Mouse (Mus musculus): ENCODE results near the gene Timm50.

Gene Timm50

DNA sequence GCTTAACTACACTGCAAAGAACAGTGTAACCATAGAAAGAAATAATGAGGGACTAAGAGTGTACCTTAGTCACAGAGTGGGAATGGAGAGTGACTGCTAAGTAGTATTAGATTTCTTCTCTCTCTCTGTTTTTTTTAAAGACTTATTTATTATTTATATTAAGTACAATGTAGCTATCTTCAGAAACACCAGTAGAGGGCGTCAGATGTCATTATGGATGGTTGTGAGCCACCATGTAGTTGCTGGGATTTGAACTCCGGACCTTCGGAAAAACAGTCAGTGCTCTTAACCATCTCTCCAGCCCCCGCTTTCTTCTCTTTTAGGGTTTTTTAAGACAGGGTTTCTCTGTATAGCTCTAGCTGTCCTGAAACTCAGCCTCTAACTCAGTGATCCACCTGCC, 14.6 kb upstream of the Timm50 start:
- DNase-seq (ENCODE audit: low read depth): peak; percentile 45

DNA sequence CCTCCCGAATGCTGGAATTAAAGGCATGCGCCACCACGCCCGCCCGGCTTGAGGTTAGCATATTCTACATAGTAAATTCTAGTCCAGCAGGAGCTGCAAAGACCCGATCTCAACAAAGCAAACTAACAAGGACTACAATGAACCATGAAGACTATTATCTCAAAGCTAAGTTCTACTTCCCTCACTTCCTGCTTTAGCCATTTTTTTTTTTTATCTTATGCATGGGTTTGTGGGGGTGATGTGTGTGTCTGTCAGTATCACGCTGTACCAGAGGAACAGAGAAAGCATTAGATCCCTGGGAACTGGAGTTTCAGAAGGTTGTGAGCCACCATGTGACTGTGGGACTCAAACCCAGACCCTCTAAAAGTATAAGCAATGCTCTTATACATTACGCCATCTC, 13.4 kb upstream of the Timm50 start:
- no peak for DNase-seq (ENCODE audit: low read depth)

- no peak for DNase-seq (ENCODE audit: low read depth)
These were observed 10.3 kb upstream of the Timm50 start for GRCm38 (mm10) chr7:28321974-28322720.

GRCm38 (mm10) chr7:28318714-28319113, 6.8 kb upstream of the Timm50 start:
- DNase-seq (ENCODE audit: low read depth): no peak

DNA sequence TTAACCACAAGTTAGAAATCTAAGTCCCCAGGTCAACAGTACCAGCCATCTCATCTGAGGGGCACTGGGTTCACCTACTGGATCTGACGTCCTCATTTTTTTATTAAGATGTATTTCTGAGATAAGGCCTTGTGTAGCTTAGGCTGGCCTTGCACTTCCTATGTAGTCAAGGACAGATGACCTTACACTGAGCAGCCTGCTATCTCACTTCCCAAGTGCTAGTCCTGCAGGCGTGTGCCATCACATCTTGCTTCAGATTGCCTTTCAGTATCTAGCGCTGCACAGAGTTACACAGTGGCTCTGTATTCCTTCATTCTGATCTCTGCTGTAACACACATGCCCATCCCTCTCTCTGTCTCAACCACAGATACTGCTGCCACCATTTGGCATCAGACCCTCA, 6.2 kb upstream of the Timm50 start:
- DNase-seq (ENCODE audit: low read depth): no peak

- no peak for DNase-seq (ENCODE audit: low read depth)
These were observed 534 bp downstream of the Timm50 start for GRCm38 (mm10) chr7:28311151-28311925.

DNA sequence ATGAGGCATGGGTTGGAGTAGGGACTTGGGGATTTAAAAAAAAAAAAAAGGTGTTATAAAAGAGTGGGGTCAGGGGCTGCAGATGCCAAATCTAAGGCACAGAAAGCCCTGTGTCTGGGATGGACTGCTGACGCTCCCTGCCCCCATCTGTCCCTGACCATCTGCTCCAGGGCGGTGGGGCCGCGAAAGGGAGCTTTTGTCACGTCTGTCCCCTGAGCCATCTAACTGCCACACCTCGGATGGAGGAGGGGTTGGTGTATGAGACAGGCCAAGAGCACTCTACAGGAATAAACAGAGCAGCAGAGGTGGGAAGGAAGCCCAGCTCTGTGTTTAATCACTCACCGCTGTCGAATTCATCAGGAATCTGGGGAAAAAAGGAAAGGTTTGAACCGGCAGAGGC, 2.1 kb downstream of the Timm50 start:
- no peak for DNase-seq (ENCODE audit: low read depth)

DNA sequence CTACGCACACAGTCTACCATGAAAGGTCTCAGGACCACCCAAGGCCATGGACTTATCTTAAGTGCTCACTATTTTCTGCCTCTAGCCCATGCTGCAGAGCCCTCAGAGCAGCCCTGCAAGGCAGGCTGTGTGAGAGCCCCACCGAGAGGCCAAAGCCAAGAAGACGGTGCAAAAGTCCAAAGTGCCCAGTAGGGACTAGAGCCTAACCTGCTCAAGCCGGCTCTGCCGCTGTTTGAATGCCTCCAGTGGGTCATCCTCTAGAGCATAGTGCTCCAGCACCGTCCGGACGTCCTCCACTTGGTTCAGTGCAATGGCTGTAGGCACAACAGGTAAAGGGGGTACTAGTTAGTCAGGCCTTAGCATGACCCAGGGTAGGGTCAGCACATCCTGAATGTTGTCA, 5.7 kb downstream of the Timm50 start:
- DNase-seq (ENCODE audit: low read depth): no peak

DNA sequence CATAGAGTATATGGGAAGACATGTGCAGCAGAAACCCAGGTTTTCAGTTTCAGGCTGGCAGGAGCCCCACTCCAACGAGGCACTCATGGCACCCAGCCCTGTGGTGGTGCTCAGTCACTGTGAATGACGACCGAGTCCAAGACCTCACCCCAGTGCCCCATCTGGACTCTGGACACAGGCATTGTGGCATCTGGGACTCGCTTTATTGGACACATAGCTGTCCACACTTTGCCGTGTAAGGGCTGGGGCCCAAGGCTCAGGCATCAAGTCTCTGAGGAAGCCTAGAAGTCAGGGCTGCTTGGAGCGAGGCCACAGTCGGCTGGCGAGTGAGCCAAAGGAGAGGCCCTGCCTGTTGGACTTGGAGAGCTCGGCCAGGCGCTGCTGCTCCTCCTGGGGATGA, 6.2 kb downstream of the Timm50 start:
- DNase-seq (ENCODE audit: low read depth): no peak

- peak; percentile 48 for DNase-seq (ENCODE audit: low read depth)
These were observed 10.0 kb downstream of the Timm50 start, which contains the start of gene Dll3 for GRCm38 (mm10) chr7:28301616-28302433. TSS of gene Dll3 (minus strand) at chr7:28302238.

- DNase-seq (ENCODE audit: low read depth): peak; percentile 69
These were observed 12.8 kb downstream of the Timm50 start for GRCm38 (mm10) chr7:28298837-28299625.

DNA sequence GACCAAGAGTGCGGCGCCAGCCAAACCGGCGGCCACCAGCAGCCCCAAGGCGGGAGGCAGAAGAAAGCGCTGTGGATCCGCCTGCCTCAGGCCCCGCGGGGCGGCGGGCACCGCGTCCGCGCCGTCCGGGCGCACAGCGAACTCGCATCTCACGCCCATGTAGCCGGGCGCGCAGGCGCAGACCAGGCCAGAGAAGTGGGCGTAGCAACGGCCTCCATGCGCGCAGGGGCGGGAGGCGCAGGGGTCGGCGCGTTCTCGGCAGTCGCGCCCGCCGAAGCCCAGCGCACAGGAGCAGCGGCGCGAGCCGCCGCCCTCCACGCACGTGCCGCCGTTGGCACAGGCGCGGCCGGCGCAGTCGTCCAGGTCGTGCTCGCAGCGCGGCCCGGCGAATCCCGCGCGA, 17.4 kb downstream of the Timm50 start:
- DNase-seq (ENCODE audit: low read depth): peak; percentile 54

GRCm38 (mm10) chr7:28290638-28291590, 21.0 kb downstream of the Timm50 start, which contains the start of gene Selenov:
TSS of gene Selenov (minus strand) at chr7:28291186.
- DNase-seq (ENCODE audit: low read depth): no peak

DNA sequence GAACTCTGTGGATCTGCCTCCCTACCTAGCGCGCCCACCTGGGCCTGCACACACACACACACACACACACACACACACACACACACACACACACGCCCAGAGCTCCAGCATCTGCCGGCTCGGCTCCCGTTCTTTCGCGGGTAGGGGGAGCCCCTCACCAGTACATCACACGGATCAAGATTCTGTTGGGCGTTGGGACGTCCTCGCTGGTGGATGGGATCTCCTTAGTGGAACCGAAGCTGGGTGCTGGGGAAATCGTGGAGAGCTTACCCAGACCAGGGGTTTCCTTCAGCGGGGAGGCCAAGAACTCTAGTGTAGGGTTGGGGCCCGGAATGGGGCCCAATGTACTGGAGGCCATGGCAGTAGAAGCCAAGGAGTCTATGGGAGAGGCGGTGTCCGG, 21.7 kb downstream of the Timm50 start:
- DNase-seq (ENCODE audit: low read depth): no peak

DNA sequence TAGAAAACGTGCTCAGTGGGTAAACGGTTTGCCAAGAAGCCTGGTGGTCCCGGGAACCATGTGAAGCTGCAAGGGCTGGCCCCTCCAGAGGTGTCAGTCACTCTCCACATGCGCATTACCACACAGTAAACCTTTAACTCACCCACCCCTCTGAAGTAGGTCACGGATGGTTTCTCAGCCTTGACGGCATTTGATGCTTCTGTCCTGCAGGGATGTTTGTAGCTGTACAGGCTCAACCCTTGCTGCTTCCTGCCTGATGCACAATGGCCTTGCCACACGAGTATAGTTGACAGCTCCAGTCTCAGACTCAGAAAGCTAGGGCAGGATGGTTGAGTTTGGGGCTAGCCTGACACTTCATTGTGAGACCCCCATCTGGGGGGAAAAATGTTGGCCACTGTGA, 31.2 kb downstream of the Timm50 start:
- no peak for DNase-seq (ENCODE audit: low read depth)

DNA sequence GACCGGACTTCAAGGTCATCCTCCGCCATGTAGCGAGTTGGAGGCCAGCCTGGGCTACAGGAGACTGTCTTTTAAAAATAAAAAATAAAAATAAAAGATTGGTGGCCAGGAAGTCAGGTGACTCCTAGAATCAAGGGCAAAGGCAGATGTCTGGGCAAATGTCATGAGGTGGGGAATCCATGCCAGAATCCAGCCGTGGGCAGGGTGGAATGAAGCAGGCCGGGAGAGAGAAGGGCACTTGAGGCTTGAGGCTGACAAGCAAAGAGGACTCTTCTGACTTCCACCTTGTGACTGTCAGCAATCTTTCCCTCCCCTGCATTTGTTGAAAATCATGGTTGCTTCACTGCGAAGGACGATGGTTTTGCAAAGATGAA, 33.6 kb downstream of the Timm50 start:
- no peak for DNase-seq (ENCODE audit: low read depth)

GRCm38 (mm10) chr7:28277615-28278278, 34.1 kb downstream of the Timm50 start, which contains the start of gene Eid2b:
TSS of gene Eid2b (plus strand) at chr7:28277739.
- DNase-seq (ENCODE audit: low read depth): peak; percentile 96

DNA sequence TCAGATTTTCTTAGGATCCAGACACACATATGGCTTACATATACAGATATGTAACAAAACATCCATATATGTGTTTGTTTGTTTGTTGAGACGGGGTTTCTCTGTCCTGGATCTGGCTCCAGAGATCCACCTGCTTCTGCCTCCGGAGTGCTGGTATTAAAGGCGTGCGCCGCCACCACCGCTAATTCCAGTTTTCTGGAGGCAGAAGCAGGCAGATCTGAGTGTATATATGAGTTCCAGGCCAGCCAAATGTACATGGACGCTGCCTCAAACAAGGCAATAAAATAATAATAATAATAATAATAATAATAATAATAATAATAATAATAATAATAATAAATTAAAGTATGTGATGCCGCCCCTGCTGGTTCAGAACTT, 34.6 kb downstream of the Timm50 start:
- no peak for DNase-seq (ENCODE audit: low read depth)

- peak; percentile 43 for DNase-seq (ENCODE audit: low read depth)
These were observed 40.1 kb downstream of the Timm50 start for GRCm38 (mm10) chr7:28271761-28272160.

DNA sequence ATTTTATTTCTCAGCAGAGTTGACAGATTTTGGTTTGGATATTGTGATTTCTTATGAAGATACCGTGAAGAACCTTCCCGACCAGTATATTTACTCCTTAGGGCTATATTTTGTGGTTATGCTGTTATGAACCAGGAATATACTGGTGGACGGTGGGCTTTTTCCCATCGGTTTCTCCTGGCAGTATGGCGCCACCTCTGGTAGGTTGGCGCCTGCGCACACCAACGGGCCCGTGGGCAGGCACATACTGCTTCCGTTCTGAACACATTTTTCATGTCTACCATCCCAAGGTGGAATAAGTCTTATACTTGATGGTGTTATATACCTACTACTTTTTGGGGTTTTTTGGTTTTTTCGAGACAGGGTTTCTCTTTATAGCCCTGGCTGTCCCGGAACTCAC, 42.5 kb downstream of the Timm50 start:
- peak; percentile 32 for DNase-seq (ENCODE audit: low read depth)

Data from induced T-regulatory cell, adult 2 months (primary cell).